Mouse (Mus musculus) spleen, postnatal 14 days (tissue): ENCODE data around the gene Hk3.

ENCODE experiments used
- DNase-seq, 2 experiments: peaks; one replicate each; pipeline ENCODE4 v3.0.0; 2021 to 2022; ENCODE audit warnings: low spot score in 2 of 2

The Hk3 gene

DNA sequence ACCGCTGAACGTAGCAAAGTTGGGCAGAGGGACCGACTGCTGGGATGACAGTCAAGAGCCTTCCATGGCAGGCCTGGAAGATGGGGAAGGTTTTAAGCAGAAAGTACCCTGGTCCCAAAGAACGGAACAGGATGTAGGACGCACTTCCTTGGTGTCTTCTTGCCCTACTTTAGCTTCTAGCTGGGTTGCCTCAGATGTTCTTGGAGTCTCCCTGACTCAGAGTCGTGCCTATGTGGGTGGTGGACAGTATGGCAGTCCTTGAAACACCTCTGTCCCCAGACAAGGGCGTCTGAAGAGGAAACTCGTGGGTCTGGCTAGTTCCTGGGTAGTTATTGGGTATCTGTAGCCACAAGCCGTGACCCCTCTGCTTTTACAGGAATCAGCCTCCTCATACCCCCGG, 19.1 kb downstream of the Hk3 start:
- DNase-seq: no peak

DNA sequence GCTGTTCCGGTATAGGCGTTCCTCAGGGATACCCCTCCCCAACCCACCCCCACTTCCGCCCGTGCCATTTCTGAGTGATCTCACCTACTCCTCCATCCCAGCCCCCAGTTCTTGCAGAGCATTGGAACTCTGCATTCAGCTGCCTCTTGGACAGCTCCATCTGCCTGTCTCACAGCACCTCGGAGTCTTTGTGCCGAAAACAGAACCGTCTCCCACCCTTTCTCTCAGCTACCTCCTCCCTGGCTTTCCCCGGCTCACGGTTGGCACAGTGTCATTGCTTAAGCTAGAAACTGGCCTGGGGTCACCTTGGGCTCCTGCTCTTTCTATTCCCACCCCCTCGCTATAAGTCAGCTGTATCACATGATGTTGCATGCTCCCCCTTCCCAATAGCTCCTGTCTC, 20.8 kb downstream of the Hk3 start:
- no peak for DNase-seq

DNA sequence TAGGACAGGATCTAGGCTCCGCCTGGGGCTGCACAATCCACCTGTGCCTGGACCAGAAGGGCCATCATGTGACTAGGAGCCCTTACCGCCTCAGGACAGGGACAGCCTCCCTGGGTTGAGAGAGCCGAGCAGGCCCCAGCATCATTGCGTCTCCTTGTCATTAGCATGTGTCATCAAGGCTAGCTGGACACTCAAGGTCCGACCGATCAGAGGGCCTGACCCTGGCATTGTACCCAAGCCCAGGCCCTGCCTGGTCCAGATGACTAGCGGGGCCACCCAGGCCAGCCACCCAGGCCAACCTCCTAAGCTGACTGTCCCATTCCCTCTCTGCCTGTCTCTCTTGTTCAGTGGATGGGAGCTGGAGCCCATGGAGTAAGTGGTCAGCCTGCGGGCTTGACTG, 23.6 kb downstream of the Hk3 start:
- DNase-seq: no peak

DNA sequence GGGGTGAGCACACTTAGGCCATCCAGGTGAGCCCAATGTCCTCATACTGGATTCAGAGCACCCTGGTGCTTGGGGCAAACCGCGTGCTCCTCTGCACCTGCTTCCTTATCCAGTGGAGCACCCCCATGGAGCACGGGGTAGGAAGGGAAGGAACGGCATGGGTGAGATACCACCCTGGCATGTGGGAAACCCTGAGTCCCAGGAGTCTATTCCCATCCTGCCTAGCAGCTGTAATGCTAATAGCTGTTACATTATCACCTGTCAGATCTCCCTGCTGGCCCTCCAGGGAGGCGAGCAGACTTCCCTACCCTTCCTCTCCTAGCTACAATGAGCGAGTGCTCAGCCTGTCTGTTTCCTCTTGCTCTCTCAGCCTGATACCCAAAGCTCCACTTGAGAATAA, 26.0 kb downstream of the Hk3 start:
- DNase-seq: no peak

DNA sequence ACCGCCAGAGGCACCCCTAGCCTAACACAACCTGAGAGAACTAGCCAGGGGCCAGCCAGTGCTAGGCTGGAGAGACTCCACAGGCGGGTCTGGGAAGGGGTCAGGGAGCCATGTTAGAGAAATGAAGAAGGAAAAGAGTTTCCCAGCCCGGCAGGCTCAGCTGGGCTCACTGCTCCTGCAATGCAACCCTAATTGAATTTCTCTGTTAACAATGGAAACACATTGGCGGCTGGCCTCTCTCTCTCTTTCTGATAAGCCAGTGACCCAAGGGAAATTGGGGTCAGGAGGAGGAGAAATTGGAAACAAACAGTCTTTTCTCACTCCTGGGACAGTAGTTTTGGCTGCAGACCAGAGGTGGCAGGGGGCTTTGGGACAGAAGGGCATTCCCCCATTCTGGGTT, 26.6 kb downstream of the Hk3 start:
- DNase-seq: no peak

DNA sequence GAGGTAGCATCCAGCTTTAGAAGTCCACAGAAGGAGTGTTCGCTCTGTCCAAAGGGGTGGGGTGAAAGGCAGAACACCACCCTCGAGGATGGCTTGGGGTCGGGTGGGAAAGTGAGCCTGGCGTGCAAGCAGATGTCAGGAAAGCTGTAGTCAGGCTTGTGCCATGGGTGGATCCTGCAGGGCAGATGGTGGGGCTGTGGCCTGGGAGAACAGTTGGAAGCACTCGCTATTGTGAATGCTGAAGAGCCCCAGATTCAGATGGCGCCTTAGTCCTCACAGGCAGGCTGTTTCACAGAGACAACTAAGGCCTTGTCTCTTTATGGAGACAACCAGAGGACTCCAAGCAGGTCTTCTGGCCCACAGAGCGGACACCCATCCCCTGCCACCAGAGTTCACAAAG, 29.0 kb downstream of the Hk3 start:
- DNase-seq: no peak

DNA sequence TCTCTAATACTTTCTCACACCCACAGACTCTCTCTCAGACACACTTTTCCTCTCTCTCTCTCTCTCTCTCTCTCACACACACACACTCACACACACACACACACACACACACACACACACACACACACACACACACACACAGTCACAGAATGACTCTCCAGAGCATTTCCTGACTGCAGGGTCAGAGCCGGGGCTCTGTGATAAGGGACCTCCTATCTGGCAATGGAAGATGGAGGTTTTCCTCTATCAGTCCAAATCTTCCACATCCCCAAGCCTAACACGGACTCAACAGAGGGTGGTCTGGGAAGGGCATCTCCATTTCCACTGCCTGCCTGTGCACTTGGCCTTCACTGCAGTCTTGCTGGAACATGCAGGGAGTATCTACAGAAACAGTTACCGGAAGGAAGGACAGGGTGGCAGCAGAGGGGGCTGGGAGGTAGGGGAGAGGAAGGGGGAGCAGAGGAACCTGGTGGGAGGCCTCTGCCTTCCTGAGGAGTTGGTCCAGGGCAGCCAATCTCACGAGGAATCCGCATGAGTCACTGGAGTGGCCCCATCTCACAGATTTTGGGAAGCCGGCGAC, 32.9 kb downstream of the Hk3 start:
- no peak for DNase-seq

DNA sequence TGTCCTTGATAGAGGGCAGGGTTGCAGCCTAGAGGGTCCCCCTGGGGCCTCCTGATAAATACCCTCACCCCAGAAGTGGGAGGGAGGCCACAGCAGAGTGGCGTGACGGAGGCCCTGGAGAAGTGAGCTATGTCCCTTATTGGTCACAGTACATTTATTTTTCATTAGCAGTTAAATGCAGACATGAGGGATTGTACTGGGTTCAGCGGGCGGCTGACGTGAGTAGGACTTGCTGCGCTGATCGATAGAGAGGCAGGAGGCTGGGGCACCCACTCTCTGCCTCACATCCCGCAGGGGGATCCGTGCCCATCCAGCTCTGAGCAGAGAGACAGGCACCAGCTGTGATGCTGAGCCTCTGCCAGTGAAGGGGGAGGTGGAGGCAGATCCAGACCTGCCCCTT, 33.8 kb downstream of the Hk3 start:
- no peak for DNase-seq

DNA sequence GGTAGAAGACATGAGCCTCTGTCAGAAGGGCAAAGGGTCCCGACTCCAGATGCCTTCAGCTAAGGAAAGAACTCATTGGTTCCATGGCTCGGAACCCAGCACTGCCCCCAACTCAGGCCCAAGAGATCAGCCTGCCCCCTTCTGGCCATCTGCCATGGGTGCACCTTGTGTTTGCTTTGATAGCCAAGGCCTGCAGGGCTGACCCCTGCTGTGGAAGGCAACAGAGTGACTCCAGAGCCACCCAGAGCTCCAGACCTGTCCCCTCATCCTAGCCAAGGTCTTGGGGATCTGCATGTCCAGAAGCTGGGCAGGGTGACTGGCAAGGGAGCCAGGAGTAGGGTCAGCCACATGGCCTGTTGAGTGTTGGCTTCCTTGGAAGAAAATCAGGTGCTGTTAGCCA, 37.6 kb downstream of the Hk3 start:
- DNase-seq: no peak

DNA sequence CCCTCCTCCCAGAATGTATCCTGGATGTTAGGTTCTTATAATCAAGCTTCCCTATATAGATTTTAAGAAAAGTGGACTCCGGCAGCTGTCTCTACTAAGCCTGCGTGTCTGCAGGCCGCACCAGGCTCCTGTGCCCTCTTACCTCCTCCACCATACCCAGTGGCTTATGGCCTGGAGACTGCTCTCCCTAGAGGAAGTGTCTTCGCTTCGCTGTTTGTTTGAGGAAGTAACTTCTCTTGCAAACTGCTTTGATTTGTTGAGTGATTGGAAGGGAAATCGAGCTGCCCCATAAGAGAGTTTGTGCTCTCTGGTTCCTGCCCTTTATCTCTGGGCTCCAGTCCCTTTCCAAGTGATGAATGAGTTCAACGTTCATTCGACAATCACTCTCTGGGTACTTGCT, 38.2 kb downstream of the Hk3 start:
- DNase-seq: no peak

DNA sequence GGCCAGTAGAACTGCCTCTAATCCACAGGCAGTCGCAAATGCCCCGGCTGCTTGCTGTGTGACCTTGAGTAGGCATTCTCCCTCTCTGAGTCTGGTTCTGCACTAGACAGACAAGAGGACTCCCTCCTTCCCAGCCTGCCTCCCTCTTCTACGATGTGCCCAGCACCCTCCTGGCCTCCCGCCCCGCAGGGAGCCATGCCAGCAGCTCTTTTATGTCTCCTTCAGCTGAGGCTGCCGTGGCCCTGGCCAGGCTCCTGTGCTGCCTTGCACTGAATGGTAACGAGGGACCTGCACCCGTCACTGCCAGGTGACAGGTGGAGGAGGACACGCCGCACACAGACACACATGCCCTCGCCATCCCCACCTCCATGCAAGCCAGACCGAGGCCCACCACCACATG, 40.2 kb downstream of the Hk3 start:
- no peak for DNase-seq

DNA sequence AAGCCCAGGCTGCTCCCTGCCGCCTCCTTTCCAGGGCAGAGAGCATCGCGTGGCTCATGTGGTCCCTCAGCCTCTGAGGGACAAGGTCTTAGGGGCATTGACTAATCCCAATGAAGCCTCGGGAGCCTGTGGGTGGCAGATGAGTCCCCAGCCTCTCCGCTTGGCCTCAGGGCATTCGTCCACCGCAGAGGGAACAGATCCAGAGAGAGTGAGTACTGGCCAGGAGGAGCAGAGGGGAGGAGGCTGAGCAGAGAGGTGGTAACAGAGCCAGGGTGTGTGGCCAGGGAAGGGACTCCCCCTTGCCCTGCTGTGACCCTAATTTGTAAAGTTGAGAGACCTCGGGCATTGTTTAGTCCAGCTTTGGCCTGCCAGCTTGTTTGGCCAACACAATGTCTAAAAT, 42.4 kb downstream of the Hk3 start:
- DNase-seq: no peak

DNA sequence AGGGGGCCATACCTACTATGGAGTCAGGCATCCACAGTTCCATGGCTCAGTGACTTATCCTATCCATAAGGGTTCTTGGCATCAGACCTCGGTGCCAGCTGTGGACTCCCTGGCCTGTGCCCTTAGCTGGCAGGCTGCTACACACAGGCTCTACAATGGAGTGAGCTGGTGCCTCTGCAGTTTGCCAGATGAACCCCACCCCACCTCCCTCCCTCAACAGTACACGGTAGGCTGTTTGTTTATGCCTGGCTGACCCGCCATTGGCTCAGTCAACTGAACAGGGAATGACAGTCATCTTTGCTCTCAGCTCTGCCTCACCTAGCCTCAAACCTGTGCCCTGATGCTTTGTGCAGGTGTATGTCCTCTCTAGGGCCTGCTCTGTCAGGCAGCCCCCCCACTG, 45.6 kb downstream of the Hk3 start:
- no peak for DNase-seq

DNA sequence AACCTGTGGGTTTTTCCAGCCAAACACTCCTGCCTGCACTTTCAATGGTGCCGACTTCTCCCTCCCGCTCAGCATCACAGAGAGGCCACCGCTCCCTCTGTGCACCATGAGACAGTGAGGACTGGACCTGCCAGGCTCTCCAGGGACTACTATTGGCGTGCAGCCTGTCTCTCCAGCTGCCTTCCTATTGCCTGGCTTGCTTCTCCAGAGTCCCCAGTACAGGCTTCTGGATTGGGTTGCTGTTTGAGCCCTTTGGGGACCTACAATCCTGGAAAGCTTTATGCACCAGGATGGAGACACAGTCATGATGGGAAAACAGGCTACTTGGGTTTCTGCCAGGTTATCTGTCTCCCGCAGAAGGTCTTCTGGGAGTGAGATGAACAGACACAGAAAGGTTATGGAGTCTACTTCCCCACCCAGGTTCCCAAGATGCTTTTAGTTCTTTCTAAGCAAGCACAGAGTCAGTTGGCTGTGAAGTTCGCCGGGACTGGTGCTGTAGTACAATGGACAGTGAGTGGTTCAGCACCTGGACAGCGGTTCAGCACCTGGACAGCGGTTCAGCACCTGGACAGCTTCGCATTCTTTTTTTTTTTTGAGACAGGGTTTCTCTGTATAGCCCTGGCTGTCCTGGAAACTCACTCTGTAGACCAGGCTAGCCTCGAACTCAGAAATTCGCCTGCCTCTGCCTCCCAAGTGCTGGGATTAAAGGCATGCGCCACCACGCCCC, 50.5 kb downstream of the Hk3 start:
- peak in 1 of 2 experiments; percentile 6 for DNase-seq

DNA sequence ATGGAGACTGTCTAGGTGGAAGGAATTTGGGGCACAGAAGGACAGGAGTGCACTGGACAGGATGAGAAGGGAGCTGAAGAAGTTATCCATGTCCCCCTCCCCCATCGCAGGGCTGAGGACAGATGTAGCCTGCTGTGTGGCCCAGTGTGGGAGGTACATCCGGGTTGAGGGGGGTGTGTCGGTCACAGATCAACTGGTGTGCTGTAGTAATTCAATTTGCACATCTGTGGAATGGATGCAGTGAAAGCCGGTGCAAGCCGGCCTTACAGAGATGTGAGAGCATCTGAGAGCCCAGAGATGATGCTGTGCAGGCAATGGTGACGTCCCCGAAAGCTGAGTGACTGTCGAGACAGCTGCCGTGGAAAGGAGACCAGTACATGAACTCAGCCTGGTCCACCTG, 51.7 kb downstream of the Hk3 start:
- no peak for DNase-seq

DNA sequence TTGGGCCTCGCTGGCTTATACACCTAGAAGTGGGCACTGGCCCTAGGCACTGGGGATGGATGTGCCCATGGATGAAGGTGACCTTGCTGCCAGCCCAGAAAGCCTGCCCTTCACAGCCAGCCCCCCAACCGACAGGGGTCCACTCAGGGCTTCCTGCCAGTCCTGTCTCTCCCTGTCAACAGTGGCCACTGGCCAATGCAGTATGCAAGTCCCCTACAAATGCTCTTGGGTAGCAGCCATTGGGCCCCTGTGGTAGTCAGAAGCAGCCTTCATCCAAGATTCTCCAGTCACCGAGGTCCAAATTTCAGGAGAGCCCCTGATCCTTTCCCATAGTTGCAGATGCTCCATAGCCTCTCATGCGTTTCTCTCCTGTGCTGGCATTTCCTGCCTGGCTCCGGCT, 52.5 kb downstream of the Hk3 start:
- DNase-seq: no peak

DNA sequence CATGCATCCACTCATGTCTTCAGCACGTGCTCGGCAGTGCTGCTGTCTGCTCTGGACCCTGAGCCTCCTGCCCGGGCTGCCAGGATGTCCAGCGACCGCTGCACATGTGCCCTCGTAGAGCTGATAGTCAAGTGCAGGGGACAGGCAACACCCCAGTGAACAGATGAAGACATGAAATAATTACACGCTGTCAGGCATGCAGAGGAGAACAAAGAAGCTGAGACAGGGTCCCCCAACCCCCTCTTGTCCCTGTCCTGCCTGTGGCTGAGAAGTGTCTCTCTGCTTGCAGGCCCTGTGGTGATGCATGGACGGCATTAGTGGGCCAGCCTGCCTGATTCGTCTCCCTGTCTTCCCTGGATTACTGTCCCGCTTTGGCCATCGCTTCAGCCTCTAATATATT, 53.7 kb downstream of the Hk3 start:
- DNase-seq: no peak

DNA sequence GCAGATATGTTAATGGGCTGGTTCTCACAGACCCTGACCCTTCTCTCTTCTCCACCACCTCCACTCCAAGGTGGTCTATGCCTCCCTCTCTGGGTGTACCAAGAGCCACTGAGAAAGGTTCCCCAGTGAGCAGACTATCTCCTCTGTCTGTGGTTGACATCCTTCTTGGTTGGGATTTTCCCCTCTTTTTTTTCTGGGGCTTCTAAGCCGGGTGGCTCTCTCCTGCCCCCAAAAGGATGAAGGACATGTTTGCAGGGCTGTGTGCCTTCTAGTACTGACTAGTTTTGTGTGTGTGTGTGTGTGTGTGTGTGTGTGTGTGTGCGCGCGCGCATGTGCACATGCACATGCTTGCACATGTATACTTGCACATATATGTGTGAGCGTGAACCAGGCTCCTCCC, 55.9 kb downstream of the Hk3 start:
- DNase-seq: no peak

DNA sequence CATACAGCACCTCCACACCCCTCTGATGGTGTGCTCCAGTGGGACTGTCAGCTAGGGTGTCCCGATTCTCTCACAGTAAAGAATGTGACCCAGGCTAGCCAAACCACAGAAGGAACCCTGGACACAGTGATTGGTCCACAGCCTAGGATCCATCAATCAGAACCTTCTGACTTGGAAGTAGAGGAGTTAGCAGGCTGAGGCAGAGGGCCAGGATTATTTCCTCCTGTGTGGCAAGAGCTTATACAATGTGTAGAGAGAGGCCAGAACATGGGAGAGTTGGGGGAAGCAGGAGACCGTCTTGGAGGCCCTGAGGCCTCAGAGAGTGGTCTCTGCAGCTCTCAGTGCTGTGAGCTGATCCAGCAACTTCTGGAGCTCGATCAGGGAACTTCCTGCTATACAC, 60.7 kb downstream of the Hk3 start:
- no peak for DNase-seq

DNA sequence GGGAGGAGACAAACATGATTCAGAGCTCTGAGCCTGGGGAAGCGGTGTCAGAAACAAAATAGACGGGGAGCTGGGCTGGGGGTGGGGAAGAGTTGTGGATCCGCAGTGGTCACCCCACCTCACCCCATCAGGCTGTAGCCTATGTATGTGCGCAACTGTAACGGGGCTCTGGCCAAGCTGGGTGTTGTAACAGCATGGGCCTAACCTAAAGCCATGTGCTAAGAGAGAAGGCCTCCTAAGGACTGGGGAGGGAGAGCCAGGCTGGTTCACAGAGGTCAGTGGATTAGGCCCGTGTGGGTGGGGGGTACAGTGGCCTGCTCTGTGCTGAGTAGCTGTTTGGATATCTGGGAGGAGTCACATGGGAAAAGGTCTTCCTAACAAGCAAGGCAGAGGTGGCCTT, 61.3 kb downstream of the Hk3 start:
- DNase-seq: no peak

DNA sequence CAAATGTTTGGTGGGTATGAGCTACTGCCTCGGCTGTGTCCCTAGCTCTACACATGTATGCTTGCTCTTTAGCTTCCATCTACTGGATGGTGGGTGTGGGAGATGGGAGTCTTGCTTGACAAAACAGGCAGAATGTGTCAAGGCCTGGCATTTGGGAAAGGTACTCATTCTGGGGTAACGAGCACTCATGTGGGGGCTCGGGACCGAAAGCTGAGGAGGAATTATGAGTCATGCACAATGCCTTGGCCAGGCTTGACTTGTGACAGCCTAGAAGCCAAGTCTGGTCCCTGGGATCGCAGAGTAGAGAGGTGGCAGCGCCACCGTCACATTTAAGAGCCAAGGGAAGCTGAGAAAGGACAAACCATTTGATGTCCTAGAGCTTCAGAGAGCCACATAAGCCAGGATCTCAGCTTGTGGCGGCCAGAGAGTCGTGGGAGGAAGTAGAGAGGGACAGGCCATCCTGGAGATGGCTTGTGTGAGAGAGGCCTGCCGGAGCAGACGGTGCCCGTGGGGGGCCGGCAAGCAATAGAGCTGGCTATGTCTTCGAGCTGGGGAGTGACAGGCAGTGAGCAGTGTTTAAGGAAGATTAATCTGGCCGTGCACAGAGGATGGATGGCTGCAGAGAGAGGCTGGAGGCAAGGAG, 62.0 kb downstream of the Hk3 start:
- DNase-seq: no peak

DNA sequence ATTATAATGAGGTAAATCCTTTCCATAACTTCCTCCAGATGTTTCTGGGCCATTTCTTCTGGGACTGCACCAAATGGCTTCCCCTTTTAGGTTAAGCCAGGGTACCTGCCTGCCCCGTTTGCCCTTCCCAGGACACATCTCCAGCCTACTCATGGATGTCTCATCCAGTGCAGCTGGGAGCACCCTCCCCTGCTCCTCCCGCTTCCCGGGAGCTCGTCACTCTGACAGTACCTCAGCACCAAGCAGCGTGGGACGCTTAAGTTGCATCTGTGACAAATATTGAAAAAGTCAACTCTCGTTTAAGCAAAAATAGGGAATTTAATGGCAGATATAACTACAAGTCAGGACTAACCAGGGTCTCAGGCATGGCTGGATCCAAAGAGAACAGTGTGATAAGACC, 63.9 kb downstream of the Hk3 start:
- DNase-seq: no peak
